Mouse (Mus musculus) megakaryocyte, adult 5-6 weeks (primary cell): ENCODE results near the gene Csf2rb2. TPM values are rescaled to one million over a fixed set of nuclear protein-coding genes. Genes with fewer than 3 reads are reported as not detected.
"Not testable (repeated sequence)": the region's sequence is repeated elsewhere in the genome, so short reads cannot be mapped to it uniquely, and the experiment has no call there.

Experiments
- ATAC-seq: 2 replicates; pipeline ENCODE4 v1.8.0; 2016; ENCODE audit warnings: mild to moderate bottlenecking, inconsistent platforms; ENCODE audit not compliant: poor library complexity, severe bottlenecking
- total RNA-seq, 2 experiments: library from RNA; stranded (forward) in 1 of 2; stranded (reverse) in 1 of 2; fragments of 153-499, 151-499 nt in 1 of 2; fragments of 221-1000, 200-1000 nt in 1 of 2; gene quantifications; 2 replicates each; pipeline versions ENCODE4 v1.2.3 to v1.2.4; 2015 to 2017

Csf2rb2 gene
- total RNA-seq (2015), result 34.0 and 38.5 TPM in 2 replicates
- total RNA-seq (2017), result 8.2 and 12.2 TPM in 2 replicates

- peak; percentile 87 for ATAC-seq
These were observed at the start of gene Csf2rb2 for GRCm38 (mm10) chr15:78305341-78305933. Gene Csf2rb2 (minus strand): TSS chr15:78305721.

- ATAC-seq, result peak; percentile 62
These were observed 49.4 kb upstream of the Csf2rb2 start for GRCm38 (mm10) chr15:78354958-78355357.

- ATAC-seq, result no peak
These were observed 46.2 kb upstream of the Csf2rb2 start for GRCm38 (mm10) chr15:78351586-78352165.

- no peak for ATAC-seq
These were observed 39.0 kb upstream of the Csf2rb2 start for GRCm38 (mm10) chr15:78344567-78344966.

- no peak for ATAC-seq
These were observed 38.2 kb upstream of the Csf2rb2 start for GRCm38 (mm10) chr15:78343683-78344082.

- ATAC-seq, result not testable (repeated sequence)
These were observed 35.4 kb upstream of the Csf2rb2 start for GRCm38 (mm10) chr15:78340919-78341318.

GRCm38 (mm10) chr15:78339627-78340423, 34.3 kb upstream of the Csf2rb2 start:
- peak; percentile 94 for ATAC-seq

GRCm38 (mm10) chr15:78334380-78334779, 28.9 kb upstream of the Csf2rb2 start:
- ATAC-seq, result no peak

- no peak for ATAC-seq
These were observed 27.5 kb upstream of the Csf2rb2 start for GRCm38 (mm10) chr15:78332981-78333380.

- peak; percentile 28 for ATAC-seq
These were observed 26.2 kb upstream of the Csf2rb2 start for GRCm38 (mm10) chr15:78331523-78332340.

GRCm38 (mm10) chr15:78330706-78331105, 25.2 kb upstream of the Csf2rb2 start:
- ATAC-seq, result no peak

- ATAC-seq, result not testable (repeated sequence)
These were observed 24.5 kb upstream of the Csf2rb2 start for GRCm38 (mm10) chr15:78329972-78330371.

- no peak for ATAC-seq
These were observed 23.1 kb upstream of the Csf2rb2 start for GRCm38 (mm10) chr15:78328520-78329097.

GRCm38 (mm10) chr15:78327753-78328341, 22.3 kb upstream of the Csf2rb2 start:
- not testable (repeated sequence) for ATAC-seq

GRCm38 (mm10) chr15:78326747-78327146, 21.2 kb upstream of the Csf2rb2 start:
- no peak for ATAC-seq

GRCm38 (mm10) chr15:78325671-78326339, 20.3 kb upstream of the Csf2rb2 start, which contains the start of gene Csf2rb:
Gene Csf2rb (plus strand): TSS chr15:78325752.
- ATAC-seq, result peak; percentile 74

- ATAC-seq, result no peak
These were observed 18.8 kb upstream of the Csf2rb2 start for GRCm38 (mm10) chr15:78324294-78324693.

GRCm38 (mm10) chr15:78323366-78323765, 17.8 kb upstream of the Csf2rb2 start:
- ATAC-seq, result no peak

- peak; percentile 82 for ATAC-seq
These were observed 15.4 kb upstream of the Csf2rb2 start for GRCm38 (mm10) chr15:78320825-78321496.
